Comparison of ENCODE assay signal across 24 mouse cellular contexts in the genomic region with DNA sequence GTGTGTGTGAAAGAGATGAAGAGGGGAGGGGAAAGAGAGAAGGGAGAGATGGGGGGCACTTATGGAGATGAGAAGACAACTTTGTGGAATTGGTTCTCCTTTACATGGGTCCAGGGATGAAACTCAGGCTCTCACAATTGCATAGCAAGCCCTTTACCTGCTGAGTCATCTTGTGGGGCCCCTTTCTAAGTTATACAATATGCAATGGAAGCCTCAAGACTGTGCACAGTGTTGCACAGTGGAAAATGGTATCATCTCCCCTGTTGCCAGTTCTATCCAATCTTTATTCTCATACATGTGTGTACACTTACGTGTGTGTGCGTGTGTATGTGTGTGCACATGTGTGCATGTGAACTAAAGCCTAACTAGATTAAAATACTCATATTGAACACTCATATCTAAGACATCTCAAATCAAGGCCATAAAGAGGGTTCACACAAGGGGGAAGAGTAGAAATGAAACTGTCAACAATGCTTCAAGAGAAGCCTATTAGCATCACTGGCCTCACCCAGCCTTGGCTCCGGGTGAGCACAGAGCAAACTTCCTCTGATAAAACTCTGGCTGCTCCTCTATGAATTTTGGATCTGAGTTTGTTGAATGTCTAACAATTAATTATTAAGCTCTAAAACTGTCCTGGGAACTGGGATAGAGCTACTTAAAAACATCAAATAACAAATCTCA. TPM values are rescaled to one million over a fixed set of nuclear protein-coding genes. Genes with fewer than 3 reads are reported as not detected.
DNase-seq lines count a peak whose midpoint lies in the region; ATAC-seq and TF ChIP-seq lines count a peak whose summit lies in the region.
"Had no signal": no experiment of that assay in that cellular context is flagged by ENCODE, and none has a peak within 500 bp of the region (broad histone marks: within the 10 kb centered on the region; RNA-seq: fewer than 3 reads in every experiment).

No protein-coding gene starts in this region.

- DNase-seq in 416B (ENCODE audit: low read depth), result peak; percentile 35
- no peak for DNase-seq in frontal cortex, postnatal 36 days (ENCODE audit: low spot score in 2 of 2)
- no peak for DNase-seq in heart, adult 8-10 months (ENCODE audit: low spot score)
- DNase-seq in cerebellum, adult 11 months, result no peak
- DNase-seq: adrenal gland, adult 2 months; adrenal gland, postnatal 10 days; adrenal gland, postnatal 25 days; cerebellum, adult 11-12 months; cerebellum, adult 2 months; cerebellum, adult 9-10 months; cerebellum, postnatal 10 days; cerebellum, postnatal 25 days; forebrain, postnatal 0 days had no signal

- H3K9me3 ChIP-seq in intestine, embryonic 15.5 days, result no peaks in the 10 kb centered on the region
- no peaks in the 10 kb centered on the region for H3K9me3 ChIP-seq in intestine, postnatal 0 days (ENCODE audit: control insufficient read depth)
- H3K9me3 ChIP-seq: embryonic facial prominence, embryonic 10.5 days; embryonic facial prominence, embryonic 12.5 days; forebrain, embryonic 13.5 days; forebrain, embryonic 15.5 days had no signal

- WGBS in intestine, embryonic 15.5 days, result 68% methylated on average over 3 of the region's 3 CpGs
- WGBS in intestine, postnatal 0 days, result 66% methylated on average over 3 of the region's 3 CpGs

- TF ChIP-seq CTCF in intestine, postnatal 0 days (IDR thresholded peaks at IDR 0.05; ENCODE audit: low read depth), result no peak

- 0 out of 2 replicates have a peak, but pooled peaks cover 2% of the 10 kb centered on the region for H3K4me1 ChIP-seq in intestine, embryonic 15.5 days (replicated peaks)
- no peaks in the 10 kb centered on the region for H3K4me1 ChIP-seq in intestine, postnatal 0 days (replicated peaks; ENCODE audit: control insufficient read depth, insufficient read depth, low read length)
- H3K4me1 ChIP-seq: embryonic facial prominence, embryonic 10.5 days; embryonic facial prominence, embryonic 12.5 days; forebrain, embryonic 13.5 days; forebrain, embryonic 15.5 days had no signal

- no peaks in the 10 kb centered on the region for H3K27me3 ChIP-seq in intestine, embryonic 15.5 days (replicated peaks)
- H3K27me3 ChIP-seq in intestine, postnatal 0 days (replicated peaks; ENCODE audit: control insufficient read depth, insufficient read depth, low read length), result no peaks in the 10 kb centered on the region
- H3K27me3 ChIP-seq: embryonic facial prominence, embryonic 12.5 days; forebrain, embryonic 13.5 days; forebrain, embryonic 15.5 days had no signal

- no peak overlapping the region for H3K27ac ChIP-seq in intestine, embryonic 15.5 days
- H3K27ac ChIP-seq in intestine, postnatal 0 days (ENCODE audit: low read depth, low read length), result no peak overlapping the region
- H3K27ac ChIP-seq: embryonic facial prominence, embryonic 10.5 days; embryonic facial prominence, embryonic 12.5 days; forebrain, embryonic 13.5 days; forebrain, embryonic 15.5 days had no signal

- no peaks in the 10 kb centered on the region for H3K36me3 ChIP-seq in intestine, embryonic 15.5 days
- H3K36me3 ChIP-seq in intestine, postnatal 0 days (ENCODE audit: control insufficient read depth, insufficient read depth), result no peaks in the 10 kb centered on the region
- H3K36me3 ChIP-seq: embryonic facial prominence, embryonic 10.5 days; embryonic facial prominence, embryonic 12.5 days; forebrain, embryonic 15.5 days had no signal

- H3K4me2 ChIP-seq in intestine, embryonic 15.5 days (replicated peaks), result no peak overlapping the region
- H3K4me2 ChIP-seq in intestine, postnatal 0 days (replicated peaks; ENCODE audit: low read depth), result no peak overlapping the region
- H3K4me2 ChIP-seq: embryonic facial prominence, embryonic 12.5 days; forebrain, embryonic 13.5 days; forebrain, embryonic 15.5 days had no signal

- ATAC-seq in intestine, embryonic 15.5 days, result peak; percentile 67
- ATAC-seq in intestine, postnatal 0 days, result peak; percentile 63
- ATAC-seq: activated CD4-positive, CD25-positive, alpha-beta regulatory T cell, adult 4 months; forebrain, embryonic 13.5 days; forebrain, embryonic 15.5 days; forebrain, postnatal 0 days; Patski had no signal

- no peak overlapping the region for H3K9ac ChIP-seq in intestine, embryonic 15.5 days
- H3K9ac ChIP-seq in intestine, postnatal 0 days (ENCODE audit: low read depth, low read length), result no peak overlapping the region
- H3K9ac ChIP-seq: embryonic facial prominence, embryonic 12.5 days; forebrain, embryonic 13.5 days; forebrain, embryonic 15.5 days; forebrain, postnatal 0 days had no signal

- no peak overlapping the region for H3K4me3 ChIP-seq in intestine, embryonic 15.5 days (replicated peaks)
- H3K4me3 ChIP-seq in intestine, postnatal 0 days (ENCODE audit: low read depth, low read length), result no peak overlapping the region
- H3K4me3 ChIP-seq: embryonic facial prominence, embryonic 10.5 days; embryonic facial prominence, embryonic 12.5 days; forebrain, embryonic 13.5 days; forebrain, embryonic 15.5 days had no signal

RNA-seq across cellular contexts. Expression of a gene that starts 21.2 kb away (rescaled TPM):
- polyA plus RNA-seq in intestine, embryonic 15.5 days (2015; fragmentation: Nextera tagmentation; extraction: Ambion mirVana), result 2.1 and 2.7 TPM in 2 replicates
- 1.1 TPM in 2 replicates for polyA plus RNA-seq in intestine, postnatal 0 days (2015; fragmentation: Nextera tagmentation; extraction: Ambion mirVana)
- total RNA-seq in heart, adult 8-10 months (2022), result under 1 TPM in 1 of 4 experiments, not detected in 3; 0.46 TPM
- total RNA-seq: adrenal gland, adult 2 months; adrenal gland, postnatal 10 days; adrenal gland, postnatal 25 days had no signal
- polyA plus RNA-seq: activated CD4-positive, CD25-positive, alpha-beta regulatory T cell, adult 4 months; adrenal gland, adult 2 months; C2C12; cortical plate, adult 2 months; forebrain, embryonic 11.5 days; forebrain, embryonic 13.5 days; forebrain, embryonic 15.5 days had no signal
